Mouse (Mus musculus) bone marrow macrophage, adult 2 months (primary cell): ENCODE data around the gene Il6.

Experiments
- CTCF ChIP-seq: IDR thresholded peaks from 2 replicates; pipeline ENCODE4 v1.5.1; 2012; ENCODE audit warnings: low read depth, mild to moderate bottlenecking, low read length, moderate library complexity
- POLR2A ChIP-seq: IDR thresholded peaks from 2 replicates; pipeline ENCODE4 v1.6.1; 2012; ENCODE audit warnings: mild to moderate bottlenecking, low read depth, low read length, borderline replicate concordance

- TF ChIP-seq CTCF (no peak), POLR2A (no peak)
Observed at GRCm38 (mm10) chr5:29972796-29973195, 40.1 kb upstream of the Il6 start.
